Mouse (Mus musculus): ENCODE measurements at regions not wholly inside any gene's neighbourhood (a gene's known extent, or its start where the extent isn't known, plus 50 kb on each side); places are given as distances from the start of the nearest gene placed in this dataset.

DNA sequence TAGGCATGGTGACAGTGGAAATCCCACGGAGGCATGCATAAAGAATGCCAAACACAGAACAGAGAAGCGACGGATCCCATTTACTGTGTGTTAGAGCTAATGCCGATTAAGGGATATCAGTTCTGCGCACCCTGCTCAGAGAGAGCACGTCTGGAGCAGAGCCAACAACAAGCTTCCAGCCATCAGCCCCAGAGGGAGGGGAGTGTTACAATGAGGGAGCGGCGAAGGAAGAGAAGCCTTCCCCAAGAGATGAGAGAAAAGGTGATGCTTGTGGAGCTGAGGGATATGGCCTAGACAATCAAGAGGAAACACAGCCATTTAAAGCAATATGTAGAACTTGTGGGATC lies 2113.2 kb upstream of the 5930422O12Rik start:
- no peak for TF ChIP-seq CTCF (IDR thresholded peaks at IDR 0.05; ENCODE audit: borderline replicate concordance, insufficient read depth, low read depth, low read length)
- no peak for TF ChIP-seq POLR2A (IDR thresholded peaks at IDR 0.05; ENCODE audit: borderline replicate concordance, insufficient read depth, low read length)

Measured in cerebellum, adult 2 months (tissue).